Mouse (Mus musculus) layer of hippocampus, postnatal 36 days (tissue): ENCODE results near the gene Ctps2. TPM values are rescaled to one million over a fixed set of nuclear protein-coding genes. Genes with fewer than 3 reads are reported as not detected.
"Not testable (repeated sequence)": the region's sequence is repeated elsewhere in the genome, so short reads cannot be mapped to it uniquely, and the experiment has no call there.

Experiments used
- DNase-seq, 2 experiments: peaks; one replicate each; pipeline ENCODE4 v3.0.0; 2022
- total RNA-seq, 2 experiments: library from RNA; stranded (reverse); gene quantifications; 2 replicates each; pipeline ENCODE4 v1.2.3; 2021

Gene Ctps2
- 10 to 100 TPM; 46.1 to 51.8 TPM for total RNA-seq

GRCm38 (mm10) chrX:162900938-162901337 lies at the start of gene Ctps2:
Gene Ctps2 (plus strand): TSS chrX:162901238.
- no peak for DNase-seq

GRCm38 (mm10) chrX:162868294-162868965 lies 32.6 kb upstream of the Ctps2 start:
- DNase-seq = no peak

DNA sequence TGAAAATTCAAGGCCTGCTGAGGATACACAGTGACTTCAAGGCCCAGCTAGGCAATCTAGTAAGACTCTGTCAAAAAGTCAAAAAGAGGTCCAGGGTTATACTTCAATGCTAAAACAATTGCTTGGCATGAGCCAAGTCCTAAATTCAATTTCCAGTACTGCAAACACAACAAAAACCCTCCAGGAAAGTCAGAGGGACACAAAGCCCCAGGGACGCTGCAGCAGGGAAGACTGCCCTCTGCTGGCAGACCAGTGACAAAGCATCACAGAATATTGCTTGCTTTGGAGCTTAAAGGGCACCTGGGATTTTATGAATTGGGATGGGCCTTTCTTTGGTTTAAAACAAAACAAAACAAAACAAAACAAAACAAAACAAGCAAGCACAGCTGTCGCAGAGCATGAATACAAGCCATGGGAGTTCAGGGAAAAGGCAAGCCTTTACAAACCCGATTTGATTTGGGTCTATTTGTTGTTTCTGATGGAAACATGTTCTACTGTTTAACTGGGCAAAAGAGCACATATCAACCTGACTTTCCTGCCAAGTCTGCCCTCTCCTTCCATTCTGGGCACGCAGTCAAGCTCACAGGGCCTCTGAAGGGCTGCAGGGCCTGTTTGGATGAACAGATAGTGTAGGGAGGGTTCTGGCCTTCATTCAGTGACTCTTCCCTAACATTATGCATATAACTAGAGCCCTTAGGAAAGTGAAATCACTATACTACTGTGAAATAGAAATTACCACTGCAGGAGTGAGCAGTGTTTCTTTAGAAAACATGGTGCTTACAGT lies 29.1 kb upstream of the Ctps2 start:
- peak in 1 of 2 experiments; percentile 7 for DNase-seq

GRCm38 (mm10) chrX:162873761-162874160 lies 27.3 kb upstream of the Ctps2 start:
- no peak for DNase-seq

- DNase-seq = no peak
These were observed 22.8 kb upstream of the Ctps2 start for GRCm38 (mm10) chrX:162878236-162878635.

DNA sequence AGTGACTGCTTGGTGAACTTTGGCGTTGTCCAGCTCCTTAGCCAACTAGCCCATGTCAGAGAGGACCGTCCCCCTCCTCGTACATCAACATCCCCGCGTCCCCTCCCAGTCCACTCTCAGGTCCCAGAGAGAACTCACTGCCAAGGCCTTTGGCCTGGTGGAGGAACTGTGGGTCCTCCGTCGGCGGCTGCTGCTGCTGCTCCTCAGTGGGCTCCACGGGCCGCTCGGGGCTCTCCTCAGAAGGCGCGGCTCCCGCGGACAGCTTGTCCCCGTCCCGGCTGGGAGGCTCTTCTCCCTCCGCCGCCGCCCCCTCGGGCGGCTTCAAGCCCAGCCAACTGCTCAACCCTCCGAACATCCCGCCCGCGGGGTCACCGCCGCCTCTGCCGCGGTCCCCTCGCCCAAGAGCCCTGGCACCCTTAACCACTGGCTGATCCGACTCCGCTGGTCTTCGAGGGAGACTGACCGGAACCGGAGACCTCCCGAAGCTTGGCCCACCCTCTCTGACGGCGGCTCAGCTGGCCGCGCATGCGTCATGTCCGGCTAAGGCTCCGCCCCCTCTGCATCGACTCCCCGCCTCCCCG lies 13.0 kb upstream of the Ctps2 start, which contains the start of gene Syap1:
Syap1 (minus strand) TSS at position 517 of the 581 bp plus-strand sequence.
- peak; percentile 68 to 79 for DNase-seq

DNA sequence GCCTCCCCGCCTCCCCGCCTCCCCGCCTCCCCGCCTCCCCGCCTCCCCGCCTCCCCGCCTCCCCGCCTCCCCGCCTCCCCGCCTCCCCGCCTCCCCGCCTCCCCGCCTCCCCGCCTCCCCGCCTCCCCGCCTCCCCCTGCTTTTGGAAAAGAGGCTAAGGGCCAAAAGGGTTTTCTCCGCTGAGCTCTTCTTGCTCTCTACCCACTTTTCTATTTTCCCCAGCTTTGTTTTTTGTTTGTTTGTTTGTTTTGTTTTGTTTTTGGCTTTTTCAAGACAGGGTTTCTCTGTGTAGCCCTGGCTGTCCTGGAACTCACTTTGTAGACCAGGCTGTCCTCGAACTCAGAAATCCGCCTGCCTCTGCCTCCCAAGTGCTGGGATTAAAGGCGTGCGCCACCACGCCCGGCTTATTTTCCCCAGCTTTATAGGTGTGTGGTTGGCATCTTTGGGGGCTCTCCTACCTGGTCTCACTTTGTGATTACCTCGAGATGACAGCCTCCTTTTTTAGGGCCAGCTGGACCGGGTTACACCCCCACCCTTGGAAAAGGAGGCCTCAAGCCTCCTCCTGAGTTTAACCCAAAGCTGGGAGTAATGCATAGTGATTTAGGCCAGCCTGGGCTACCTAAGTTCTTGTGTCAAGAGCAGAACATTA lies 12.3 kb upstream of the Ctps2 start:
- DNase-seq = not testable (repeated sequence)

DNA sequence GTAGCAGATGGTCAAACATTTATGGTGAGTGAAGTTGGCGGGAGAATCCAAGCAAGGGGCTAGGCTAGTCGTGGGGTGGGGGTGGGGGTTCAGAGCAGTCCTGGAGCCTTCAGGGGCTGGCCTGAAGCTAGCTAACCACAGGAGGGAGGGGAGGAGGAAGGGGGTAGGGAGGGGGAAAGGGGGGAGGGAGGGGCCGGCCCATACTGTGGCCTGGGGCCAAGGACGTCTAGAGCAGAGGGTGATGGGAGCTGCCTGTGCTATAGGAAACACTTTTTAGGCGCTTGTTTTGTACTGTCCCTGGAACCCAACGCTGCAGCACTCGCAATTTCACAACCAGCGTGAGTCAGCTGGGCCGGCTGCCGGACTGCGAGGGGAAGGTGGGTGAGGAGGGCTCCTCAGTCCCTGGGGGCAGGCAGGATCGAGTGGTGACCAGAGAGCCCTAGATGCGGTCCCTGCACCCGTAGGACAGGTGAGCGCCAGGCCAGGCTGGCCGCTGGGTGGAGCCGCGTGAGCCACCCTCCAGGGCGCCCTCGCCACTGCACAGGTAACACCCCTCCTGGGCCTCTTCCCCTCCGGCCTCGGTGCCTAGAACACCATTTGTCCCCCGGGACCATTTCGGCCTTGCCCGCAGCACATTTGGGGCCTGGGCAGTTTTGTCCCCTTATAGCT lies 467 bp downstream of the Ctps2 start:
- DNase-seq = peak; percentile 10 to 26

DNA sequence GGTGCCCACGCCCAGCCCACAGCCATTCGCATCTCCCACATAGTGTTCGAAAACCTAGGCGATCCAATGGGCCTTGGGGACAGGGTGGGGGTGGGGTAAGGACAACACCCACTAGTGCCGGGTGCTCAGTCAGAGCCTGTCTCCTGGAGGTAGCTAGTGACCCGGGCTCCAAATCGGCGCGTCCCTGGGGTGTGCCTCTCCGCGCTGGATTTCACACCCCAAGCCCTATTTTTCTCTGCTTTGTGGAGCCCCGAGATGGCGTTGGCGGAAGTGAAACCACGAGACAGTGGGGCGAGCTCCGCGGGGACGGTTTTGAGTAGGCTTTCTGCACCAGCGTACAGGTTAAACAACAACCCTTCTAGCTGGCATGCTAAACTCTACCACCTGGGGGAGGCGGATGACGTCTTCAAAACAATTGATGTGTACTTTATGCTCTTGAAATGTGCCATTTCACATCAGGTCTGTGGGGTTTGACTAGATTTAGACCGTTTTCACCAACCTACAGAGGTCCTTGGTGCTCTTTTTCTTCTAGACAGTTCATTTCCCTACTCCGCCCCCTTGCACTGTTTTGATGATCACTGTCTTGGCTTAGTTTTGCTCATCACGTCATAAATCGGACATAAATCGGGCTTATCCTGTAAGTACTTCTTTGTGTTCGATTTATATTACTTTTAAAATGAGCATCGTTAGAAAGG lies 1.1 kb downstream of the Ctps2 start:
- DNase-seq = peak; percentile 28 to 44

GRCm38 (mm10) chrX:162907554-162907953 lies 6.5 kb downstream of the Ctps2 start:
- no peak for DNase-seq

- DNase-seq = no peak
These were observed 12.6 kb downstream of the Ctps2 start for GRCm38 (mm10) chrX:162913651-162914050.

DNA sequence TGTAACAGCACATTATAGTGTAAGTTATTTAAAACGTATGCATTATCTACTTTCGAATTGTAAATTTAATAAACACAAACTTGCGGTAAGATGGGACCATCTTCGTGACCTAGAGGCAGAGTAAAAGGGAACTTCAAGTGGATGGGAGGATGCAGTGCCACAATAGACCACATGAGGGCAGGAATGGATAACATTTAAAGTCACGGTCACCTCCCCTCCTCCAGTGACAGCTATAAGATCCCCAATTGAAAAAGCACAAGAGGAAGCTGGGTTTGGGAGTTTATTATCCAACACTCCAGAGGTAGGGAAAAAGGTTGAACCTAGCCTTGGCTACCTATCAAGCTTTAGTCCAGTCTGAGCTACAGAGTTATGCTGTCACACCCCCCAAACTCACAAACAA lies 14.7 kb downstream of the Ctps2 start:
- DNase-seq = peak; percentile 13 to 28

GRCm38 (mm10) chrX:162921487-162922125 lies 20.6 kb downstream of the Ctps2 start:
- DNase-seq = no peak

GRCm38 (mm10) chrX:162931467-162931866 lies 30.4 kb downstream of the Ctps2 start:
- DNase-seq = no peak

DNA sequence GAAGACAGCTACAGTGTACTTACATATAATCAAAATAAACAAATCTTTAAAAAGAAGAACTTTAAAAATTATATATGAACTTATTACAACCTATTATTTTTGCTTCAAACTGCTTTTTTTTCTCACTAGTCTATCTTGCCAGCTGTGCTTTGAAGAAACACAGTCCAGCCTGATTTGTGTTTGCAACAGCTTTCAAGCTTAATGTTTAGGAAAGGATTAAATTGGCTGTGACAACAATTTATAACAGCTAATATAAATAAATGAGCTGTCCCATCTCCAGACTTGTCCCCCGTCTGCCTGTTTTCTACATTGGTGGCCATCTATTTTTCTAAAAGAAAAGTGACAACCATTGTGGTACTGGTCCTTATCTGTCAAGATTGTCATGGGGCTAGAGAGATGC lies 41.0 kb downstream of the Ctps2 start:
- no peak for DNase-seq

DNA sequence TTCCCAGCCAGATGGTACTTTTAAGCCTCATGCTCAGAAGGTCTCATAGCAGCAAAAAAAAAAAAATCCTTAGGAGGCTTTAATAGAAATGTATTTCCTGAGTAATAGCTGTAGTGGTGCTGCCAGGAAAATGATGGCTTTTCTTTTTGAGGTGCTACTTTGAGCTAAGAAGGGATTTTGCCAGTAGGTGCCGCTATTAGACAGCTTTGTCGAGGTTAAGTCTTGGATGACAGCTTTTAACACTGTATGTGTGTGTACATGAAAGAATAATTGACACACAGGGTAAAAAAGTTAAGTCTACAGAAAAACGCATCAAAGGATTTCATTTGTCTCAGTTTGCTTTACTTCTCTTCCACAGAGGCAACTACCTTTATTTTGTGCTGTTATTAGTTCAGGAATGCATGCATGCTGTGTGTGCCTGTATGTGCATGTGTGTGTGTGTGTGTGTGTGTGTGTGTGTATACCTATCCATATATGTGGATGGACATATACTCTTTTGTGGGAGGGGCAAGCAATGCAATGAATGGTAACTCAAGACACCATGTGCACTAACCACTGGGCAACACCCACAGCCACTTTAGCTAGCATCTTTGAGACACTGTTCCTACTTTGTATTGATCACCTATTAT lies 48.9 kb downstream of the Ctps2 start:
- peak in 1 of 2 experiments; percentile 4 for DNase-seq

DNA sequence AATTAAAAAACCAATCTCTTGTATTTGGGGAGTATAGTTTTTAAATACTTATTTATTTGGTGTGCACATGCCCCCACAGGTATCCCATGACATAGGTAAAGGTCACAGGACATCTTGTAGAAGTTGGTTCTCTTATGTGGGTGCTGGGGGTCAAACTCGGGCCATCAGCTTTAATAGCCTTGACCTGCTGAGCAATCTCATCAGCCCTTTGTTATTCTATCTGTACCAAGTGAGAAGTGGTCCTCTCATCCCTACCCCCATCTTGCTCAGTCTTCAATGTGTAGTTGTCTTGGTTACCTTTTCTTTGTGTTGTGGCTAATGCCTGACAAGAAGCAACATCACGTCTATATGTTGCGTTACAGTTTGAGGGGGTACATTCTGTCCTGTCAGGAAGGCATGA lies 56.9 kb downstream of the Ctps2 start:
- no peak for DNase-seq

- no peak for DNase-seq
These were observed 62.8 kb downstream of the Ctps2 start for GRCm38 (mm10) chrX:162963840-162964239.

DNA sequence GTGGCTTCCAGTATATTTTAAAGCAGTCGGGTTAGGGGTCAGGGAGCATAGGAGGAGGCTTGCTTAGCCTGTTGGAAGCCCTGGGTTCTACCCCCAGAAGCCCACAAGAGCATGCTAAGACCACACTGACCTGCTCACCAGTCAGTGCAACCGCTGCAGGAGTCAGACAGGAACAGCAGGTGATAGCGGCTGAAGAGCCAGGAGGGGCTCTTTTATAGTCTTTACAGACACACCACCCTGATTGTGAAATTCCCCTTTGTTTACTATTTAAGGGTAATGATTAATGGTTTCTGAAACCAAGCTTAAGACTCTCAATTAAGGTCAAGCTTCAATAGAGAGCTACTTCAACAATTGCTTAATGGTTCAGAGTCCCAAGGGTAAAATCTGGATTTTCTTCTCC lies 63.3 kb downstream of the Ctps2 start, which contains the start of gene S100g:
S100g (minus strand) TSS at position 217 of the 400 bp plus-strand sequence.
- DNase-seq = no peak

DNA sequence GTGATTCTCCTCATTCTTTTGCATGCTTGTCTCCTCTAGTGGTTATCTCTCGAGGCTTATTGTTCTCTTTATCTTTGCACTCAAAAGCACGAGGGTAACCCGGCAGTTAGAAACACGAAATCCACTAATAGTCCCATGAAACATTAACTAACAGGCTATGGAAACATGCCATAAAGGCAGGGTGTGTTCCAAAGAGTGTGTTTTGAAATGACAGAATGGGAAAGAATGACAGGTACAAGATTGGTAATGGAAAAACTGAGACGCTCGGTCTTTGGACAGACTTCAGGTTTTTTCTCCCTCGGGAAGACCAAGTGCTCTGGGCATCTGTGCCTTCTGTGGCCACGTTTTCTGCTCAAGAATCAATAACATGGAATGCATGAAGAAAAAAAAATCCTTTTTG lies 66.4 kb downstream of the Ctps2 start:
- no peak for DNase-seq

GRCm38 (mm10) chrX:162976194-162976593 lies 75.2 kb downstream of the Ctps2 start:
- DNase-seq = no peak
